Mouse (Mus musculus) kidney, adult 18-20 months (tissue): ENCODE data around the gene Leng8.

Experiments used
- DNase-seq: peaks from one replicate; pipeline ENCODE4 v3.0.0; 2021

Leng8 gene

GRCm38 (mm10) chr7:4127894-4128293 lies 8.9 kb upstream of the Leng8 start:
- DNase-seq = no peak

- no peak for DNase-seq
These were observed 8.0 kb upstream of the Leng8 start for GRCm38 (mm10) chr7:4128860-4129259.

GRCm38 (mm10) chr7:4130686-4131452 lies 6.0 kb upstream of the Leng8 start:
- peak; percentile 82 for DNase-seq

- no peak for DNase-seq
These were observed 4.9 kb upstream of the Leng8 start for GRCm38 (mm10) chr7:4131964-4132363.

- no peak for DNase-seq
These were observed 4.3 kb upstream of the Leng8 start for GRCm38 (mm10) chr7:4132581-4132980.

- DNase-seq = no peak
These were observed 3.8 kb upstream of the Leng8 start for GRCm38 (mm10) chr7:4132998-4133397.

- DNase-seq = no peak
These were observed 1.9 kb upstream of the Leng8 start for GRCm38 (mm10) chr7:4134911-4135310.

GRCm38 (mm10) chr7:4136404-4136770 lies 452 bp upstream of the Leng8 start:
- DNase-seq = no peak

GRCm38 (mm10) chr7:4137746-4138145 lies 907 bp downstream of the Leng8 start:
- DNase-seq = no peak

- DNase-seq = no peak
These were observed 1.3 kb downstream of the Leng8 start for GRCm38 (mm10) chr7:4138181-4138580.

GRCm38 (mm10) chr7:4138671-4139070 lies 1.8 kb downstream of the Leng8 start:
- no peak for DNase-seq

GRCm38 (mm10) chr7:4139391-4139790 lies 2.6 kb downstream of the Leng8 start:
- DNase-seq = no peak

GRCm38 (mm10) chr7:4141648-4142325 lies 4.9 kb downstream of the Leng8 start:
- DNase-seq = no peak

GRCm38 (mm10) chr7:4142796-4143445 lies 6.1 kb downstream of the Leng8 start:
- DNase-seq = no peak

- DNase-seq = no peak
These were observed 6.7 kb downstream of the Leng8 start for GRCm38 (mm10) chr7:4143506-4143905.

GRCm38 (mm10) chr7:4144046-4144445 lies 7.2 kb downstream of the Leng8 start:
- no peak for DNase-seq

GRCm38 (mm10) chr7:4144766-4145551 lies 8.1 kb downstream of the Leng8 start:
- DNase-seq = no peak

- DNase-seq = peak; percentile 65
These were observed 8.8 kb downstream of the Leng8 start for GRCm38 (mm10) chr7:4145552-4146190.

- DNase-seq = no peak
These were observed 9.7 kb downstream of the Leng8 start for GRCm38 (mm10) chr7:4146241-4147180.

GRCm38 (mm10) chr7:4147371-4147770 lies 10.5 kb downstream of the Leng8 start:
- DNase-seq = no peak

GRCm38 (mm10) chr7:4147836-4148235 lies 11.0 kb downstream of the Leng8 start:
- DNase-seq = no peak
